Mouse (Mus musculus) limb, embryonic 12.5 days (tissue): ENCODE results near the gene Gins3. TPM values are rescaled to one million over a fixed set of nuclear protein-coding genes. Genes with fewer than 3 reads are reported as not detected.

ENCODE experiments used
- polyA plus RNA-seq: library from polyadenylated mRNA; unstranded; fragments of >200 nt; fragmentation: Nextera tagmentation; extraction: Ambion mirVana; gene quantifications from 2 replicates; pipeline ENCODE4 v1.2.1, GENCODE M21; 2016

Gene Gins3
- polyA plus RNA-seq, 1 experiment from 2014 or later, result 28.9 TPM

Other genes with a start within 250 kb of the Gins3 start
- 136 and 144 TPM in 2 replicates for gene Cfap20, start 198.6 kb upstream of the Gins3 start, polyA plus RNA-seq
- gene Csnk2a2, start 143.4 kb upstream of the Gins3 start, polyA plus RNA-seq, result 12.6 and 14.0 TPM in 2 replicates
- not detected in 2 replicates for gene Ccdc113, start 99.4 kb upstream of the Gins3 start, polyA plus RNA-seq
- not detected in 2 replicates for gene Prss54, start 57.1 kb upstream of the Gins3 start, polyA plus RNA-seq
- 13.1 and 14.0 TPM in 2 replicates for gene Ndrg4, start 43.5 kb downstream of the Gins3 start, polyA plus RNA-seq
- gene Setd6, start 82.4 kb downstream of the Gins3 start, polyA plus RNA-seq, result 17.9 and 18.2 TPM in 2 replicates
- gene Cnot1, start 174.0 kb downstream of the Gins3 start, polyA plus RNA-seq, result 91.3 and 109 TPM in 2 replicates
- gene Sap18b, start 191.9 kb downstream of the Gins3 start, polyA plus RNA-seq, result 404 and 454 TPM in 2 replicates
- gene Slc38a7, start 220.1 kb downstream of the Gins3 start, polyA plus RNA-seq, result 12.0 and 13.6 TPM in 2 replicates